Mouse (Mus musculus) stomach, postnatal 0 days (tissue): ENCODE data around the gene Mgarp.

Experiments used
- CTCF ChIP-seq: IDR thresholded peaks from 2 replicates; pipeline ENCODE4 v1.5.1; 2016; ENCODE audit warnings: antibody characterized with exemption, low read depth, mild to moderate bottlenecking, moderate library complexity
- EP300 ChIP-seq: optimal IDR thresholded peaks from 2 replicates; pipeline ENCODE3; 2016; ENCODE audit warnings: antibody characterized with exemption

- TF ChIP-seq EP300: no peak
- no peak for TF ChIP-seq CTCF
These were observed 2.9 kb downstream of the Mgarp start for GRCm38 (mm10) chr3:51393651-51394050.
